Mouse (Mus musculus) heart, adult 2 months (tissue): ENCODE data around the gene Picalm.

ENCODE experiments used
- CTCF ChIP-seq: fragments of 200-600 bp; IDR thresholded peaks from 2 replicates; pipeline ENCODE4 v1.8.1; 2022; ENCODE audit warnings: antibody characterized with exemption, mild to moderate bottlenecking, moderate library complexity
- EP300 ChIP-seq: fragments of 200-500 bp; IDR thresholded peaks from 2 replicates; pipeline ENCODE4 v1.6.1; 2011; ENCODE audit warnings: low read depth, low read length, control low read depth; ENCODE audit not compliant: insufficient read depth
- POLR2A ChIP-seq: fragments of 200-500 bp; IDR thresholded peaks from 2 replicates; pipeline ENCODE4 v1.6.1; 2011; ENCODE audit warnings: mild to moderate bottlenecking, low read depth, low read length, control low read depth; ENCODE audit not compliant: insufficient read depth

- TF ChIP-seq CTCF (no peak), EP300 (no peak), POLR2A (no peak)
These were observed 9.9 kb upstream of the Picalm start for GRCm38 (mm10) chr7:90120106-90120505.
